Mouse (Mus musculus): ENCODE data around the gene Cep295.

Gene Cep295

GRCm38 (mm10) chr9:15312054-15312735 is 45.4 kb downstream of the Cep295 start:
- no peak for TF ChIP-seq GATA4 (IDR thresholded peaks at IDR 0.05; ENCODE audit: insufficient replicate concordance, low read length)

- no peak for TF ChIP-seq GATA4 (IDR thresholded peaks at IDR 0.05; ENCODE audit: insufficient replicate concordance, low read length)
Observed at GRCm38 (mm10) chr9:15310179-15310578, 47.4 kb downstream of the Cep295 start.

GRCm38 (mm10) chr9:15309425-15309824 is 48.2 kb downstream of the Cep295 start:
- no peak for TF ChIP-seq GATA4 (IDR thresholded peaks at IDR 0.05; ENCODE audit: insufficient replicate concordance, low read length)

GRCm38 (mm10) chr9:15308254-15308653 is 49.3 kb downstream of the Cep295 start:
- TF ChIP-seq GATA4 (IDR thresholded peaks at IDR 0.05; ENCODE audit: insufficient replicate concordance, low read length), result no peak

- TF ChIP-seq GATA4 (IDR thresholded peaks at IDR 0.05; ENCODE audit: insufficient replicate concordance, low read length), result no peak
Observed at GRCm38 (mm10) chr9:15307257-15307656, 50.3 kb downstream of the Cep295 start.

GRCm38 (mm10) chr9:15306398-15307119 is 51.0 kb downstream of the Cep295 start, which contains the start of gene 4931406C07Rik:
TSS of gene 4931406C07Rik (minus strand) at chr9:15306448.
- no peak for TF ChIP-seq GATA4 (IDR thresholded peaks at IDR 0.05; ENCODE audit: insufficient replicate concordance, low read length)

GRCm38 (mm10) chr9:15305503-15306397 is 51.8 kb downstream of the Cep295 start, which contains the start of gene Taf1d:
TSS of gene Taf1d (plus strand) at chr9:15306214.
- peak; percentile 32; the same call in 1 of the 2 replicates for TF ChIP-seq GATA4 (IDR thresholded peaks at IDR 0.05; ENCODE audit: insufficient replicate concordance, low read length)

GRCm38 (mm10) chr9:15302881-15303280 is 54.7 kb downstream of the Cep295 start:
- no peak for TF ChIP-seq GATA4 (IDR thresholded peaks at IDR 0.05; ENCODE audit: insufficient replicate concordance, low read length)

- TF ChIP-seq GATA4 (IDR thresholded peaks at IDR 0.05; ENCODE audit: insufficient replicate concordance, low read length), result no peak; the same call in 1 of the 2 replicates
Observed at GRCm38 (mm10) chr9:15301399-15301798, 56.2 kb downstream of the Cep295 start.

GRCm38 (mm10) chr9:15300056-15300455 is 57.5 kb downstream of the Cep295 start:
- no peak for TF ChIP-seq GATA4 (IDR thresholded peaks at IDR 0.05; ENCODE audit: insufficient replicate concordance, low read length)

GRCm38 (mm10) chr9:15298451-15298850 is 59.1 kb downstream of the Cep295 start:
- no peak for TF ChIP-seq GATA4 (IDR thresholded peaks at IDR 0.05; ENCODE audit: insufficient replicate concordance, low read length)

- no peak for TF ChIP-seq GATA4 (IDR thresholded peaks at IDR 0.05; ENCODE audit: insufficient replicate concordance, low read length)
Observed at GRCm38 (mm10) chr9:15297112-15297511, 60.5 kb downstream of the Cep295 start.

- TF ChIP-seq GATA4 (IDR thresholded peaks at IDR 0.05; ENCODE audit: insufficient replicate concordance, low read length), result peak; percentile 76; the same call in 1 of the 2 replicates
Observed at GRCm38 (mm10) chr9:15289251-15289650, 68.3 kb downstream of the Cep295 start.

GRCm38 (mm10) chr9:15288402-15288801 is 69.2 kb downstream of the Cep295 start:
- TF ChIP-seq GATA4 (IDR thresholded peaks at IDR 0.05; ENCODE audit: insufficient replicate concordance, low read length), result no peak

- no peak for TF ChIP-seq GATA4 (IDR thresholded peaks at IDR 0.05; ENCODE audit: insufficient replicate concordance, low read length)
Observed at GRCm38 (mm10) chr9:15287846-15288245, 69.7 kb downstream of the Cep295 start.

Data from liver, adult (tissue).